Mouse (Mus musculus) small intestine, adult 2 months (tissue): ENCODE results near the gene Dok5. TPM values are rescaled to one million over a fixed set of nuclear protein-coding genes. Genes with fewer than 3 reads are reported as not detected.

ENCODE experiments used
- H3K27ac ChIP-seq: fragments of 200-500 bp; 2 replicates; pipeline ENCODE4 v1.5.1; 2012; ENCODE audit warnings: low read depth, low read length, control low read depth, inconsistent platforms; ENCODE audit not compliant: insufficient read depth
- H3K27me3 ChIP-seq: fragments of 200-500 bp; 2 replicates; pipeline ENCODE4 v1.6.1; 2012; ENCODE audit warnings: mild to moderate bottlenecking, moderate library complexity, low read length, inconsistent platforms; ENCODE audit not compliant: control insufficient read depth, insufficient read depth
- H3K36me3 ChIP-seq: fragments of 200-500 bp; 2 replicates; pipeline ENCODE4 v1.6.1; 2012; ENCODE audit warnings: mild to moderate bottlenecking, low read length, control low read depth, inconsistent platforms; ENCODE audit not compliant: control insufficient read depth, insufficient read depth
- H3K4me1 ChIP-seq: fragments of 200-500 bp; 2 replicates; pipeline ENCODE4 v1.6.1; 2012; ENCODE audit warnings: low read length, inconsistent platforms, mixed read lengths; ENCODE audit not compliant: control insufficient read depth, insufficient read depth, insufficient read length
- H3K4me3 ChIP-seq: fragments of 200-500 bp; 2 replicates; pipeline ENCODE4 v1.5.1; 2012; ENCODE audit warnings: low read depth, mild to moderate bottlenecking, control low read depth, inconsistent platforms, low read length, moderate library complexity
- CTCF ChIP-seq: fragments of 200-500 bp; IDR thresholded peaks from 2 replicates; pipeline ENCODE4 v1.5.1; 2012; ENCODE audit warnings: low read depth, mild to moderate bottlenecking, control low read depth, inconsistent platforms, low read length, moderate library complexity, mixed read lengths; ENCODE audit not compliant: insufficient replicate concordance, insufficient read length; ENCODE audit errors: extremely low read depth
- POLR2A ChIP-seq: fragments of 200-500 bp; IDR thresholded peaks from 2 replicates; pipeline ENCODE4 v1.6.1; 2012; ENCODE audit warnings: low read depth, mild to moderate bottlenecking, control low read depth, inconsistent platforms, low read length, moderate library complexity
- WGBS: fragments of 180-500 bp; shearing (Covaris S2); methylation state at CpG from one replicate; pipeline ENCODE4 v1.1.7; 2018; 5-methylcytosine and 5-hydroxymethylcytosine counted together
- polyA plus RNA-seq: library from polyadenylated mRNA; depleted of rRNA; stranded (reverse); fragments of >200 nt; gene quantifications from 2 replicates; pipeline ENCODE4 v1.2.3, GENCODE M21; 2012

Gene Dok5
- polyA plus RNA-seq, 1 experiment = 0.14 TPM

GRCm38 (mm10) chr2:170775577-170775976 lies 44.0 kb downstream of the Dok5 start:
- no peaks in the 10 kb centered on the region for H3K36me3 ChIP-seq
- no peak overlapping the region for H3K27ac ChIP-seq
- H3K27me3 ChIP-seq = no peaks in the 10 kb centered on the region
- TF ChIP-seq CTCF (no peak), POLR2A (no peak)
- no peak overlapping the region for H3K4me3 ChIP-seq
- H3K4me1 ChIP-seq = no peaks in the 10 kb centered on the region
- 77% methylated on average over 15 of the region's 15 CpGs for WGBS

- 90% methylated on average over 11 of the region's 11 CpGs for WGBS
- Histone ChIP-seq H3K4me1 (no peaks in the 10 kb centered on the region), H3K27me3 (no peaks in the 10 kb centered on the region), H3K36me3 (no peaks in the 10 kb centered on the region), H3K27ac (no peak overlapping the region), H3K4me3 (no peak overlapping the region)
- TF ChIP-seq CTCF = no peak
- no peak for TF ChIP-seq POLR2A
Observed at GRCm38 (mm10) chr2:170776107-170776506, 44.5 kb downstream of the Dok5 start.

- Histone ChIP-seq H3K36me3 (no peaks in the 10 kb centered on the region), H3K4me1 (no peaks in the 10 kb centered on the region), H3K27me3 (no peaks in the 10 kb centered on the region), H3K27ac (no peak overlapping the region), H3K4me3 (no peak overlapping the region)
- 72% methylated on average over 6 of the region's 6 CpGs for WGBS
- TF ChIP-seq CTCF = no peak
- no peak for TF ChIP-seq POLR2A
Observed at GRCm38 (mm10) chr2:170777572-170777971, 46.0 kb downstream of the Dok5 start.

GRCm38 (mm10) chr2:170780010-170780750 lies 48.6 kb downstream of the Dok5 start:
- no peak overlapping the region for H3K4me3 ChIP-seq
- no peaks in the 10 kb centered on the region for H3K27me3 ChIP-seq
- H3K4me1 ChIP-seq = no peaks in the 10 kb centered on the region
- no peaks in the 10 kb centered on the region for H3K36me3 ChIP-seq
- H3K27ac ChIP-seq = no peak overlapping the region
- WGBS = 87% methylated on average over 11 of the region's 11 CpGs
- TF ChIP-seq POLR2A (no peak), CTCF (no peak)

- WGBS = 91% methylated on average over 10 of the region's 10 CpGs
- Histone ChIP-seq H3K27ac (no peak overlapping the region), H3K27me3 (no peaks in the 10 kb centered on the region), H3K4me1 (no peaks in the 10 kb centered on the region), H3K4me3 (no peak overlapping the region), H3K36me3 (no peaks in the 10 kb centered on the region)
- TF ChIP-seq CTCF = no peak
- TF ChIP-seq POLR2A = no peak
Observed at GRCm38 (mm10) chr2:170788101-170788500, 56.5 kb downstream of the Dok5 start.

- Histone ChIP-seq H3K36me3 (no peaks in the 10 kb centered on the region), H3K27ac (no peak overlapping the region), H3K4me1 (no peaks in the 10 kb centered on the region), H3K4me3 (no peak overlapping the region), H3K27me3 (no peaks in the 10 kb centered on the region)
- TF ChIP-seq POLR2A (no peak), CTCF (no peak)
- 41% methylated on average over 8 of the region's 8 CpGs for WGBS
Observed at GRCm38 (mm10) chr2:170791332-170792017, 59.9 kb downstream of the Dok5 start.

GRCm38 (mm10) chr2:170795242-170795641 lies 63.6 kb downstream of the Dok5 start:
- no peak overlapping the region for H3K4me3 ChIP-seq
- WGBS = 78% methylated on average over 3 of the region's 3 CpGs
- no peak overlapping the region for H3K27ac ChIP-seq
- no peaks in the 10 kb centered on the region for H3K36me3 ChIP-seq
- H3K4me1 ChIP-seq = no peaks in the 10 kb centered on the region
- no peaks in the 10 kb centered on the region for H3K27me3 ChIP-seq
- TF ChIP-seq CTCF (no peak), POLR2A (no peak)
